Mouse (Mus musculus) stomach, embryonic 15.5 days (tissue): ENCODE results near the gene Tex44. TPM values are rescaled to one million over a fixed set of nuclear protein-coding genes. Genes with fewer than 3 reads are reported as not detected.
A peak's percentile ranks its signal among the peaks of the same experiment; 100 is the strongest.

Experiments
- ATAC-seq: fragments of 200-750 bp; cut with Nextera tagmentation; 2 replicates; pipeline ENCODE4 v1.8.0; 2017; ENCODE audit warnings: low read depth, moderate number of reproducible peaks, moderate TSS enrichment; ENCODE audit not compliant: insufficient read depth, low FRiP score
- H3K27ac ChIP-seq: fragments of 300-500 bp; sonication (generic); 2 replicates; pipeline ENCODE4 v1.5.1; 2015; ENCODE audit warnings: mild to moderate bottlenecking, inconsistent platforms
- H3K27me3 ChIP-seq: fragments of 300-500 bp; sonication (generic); replicated peaks from 2 replicates; pipeline ENCODE4 v1.6.1; 2015; ENCODE audit warnings: inconsistent platforms
- H3K36me3 ChIP-seq: fragments of 300-500 bp; sonication (generic); 2 replicates; pipeline ENCODE4 v1.6.1; 2015; ENCODE audit warnings: inconsistent platforms
- H3K4me1 ChIP-seq: fragments of 300-500 bp; sonication (generic); 2 replicates; pipeline ENCODE4 v1.6.1; 2015; ENCODE audit warnings: inconsistent platforms
- H3K4me2 ChIP-seq: fragments of 300-500 bp; sonication (generic); 2 replicates; pipeline ENCODE4 v1.6.1; 2015; ENCODE audit warnings: mild to moderate bottlenecking, inconsistent platforms
- H3K4me3 ChIP-seq: fragments of 300-500 bp; sonication (generic); replicated peaks from 2 replicates; pipeline ENCODE4 v1.5.1; 2015; ENCODE audit warnings: inconsistent platforms
- H3K9ac ChIP-seq: fragments of 300-500 bp; sonication (generic); 2 replicates; pipeline ENCODE4 v1.6.1; 2015; ENCODE audit warnings: inconsistent platforms
- H3K9me3 ChIP-seq: fragments of 300-500 bp; sonication (generic); 2 replicates; pipeline ENCODE4 v1.6.1; 2016; ENCODE audit warnings: inconsistent platforms
- WGBS: fragments of 180-500 bp; shearing (Covaris S2); methylation state at CpG from one replicate; pipeline ENCODE4 v1.1.7; 2015; 5-methylcytosine and 5-hydroxymethylcytosine counted together
- polyA plus RNA-seq: library from polyadenylated mRNA; unstranded; fragments of >200 nt; fragmentation: Nextera tagmentation; extraction: Ambion mirVana; gene quantifications from 2 replicates; pipeline ENCODE4 v1.2.1, GENCODE M21; 2015

The Tex44 gene
- polyA plus RNA-seq, 1 experiment from 2014 or later, result not detected

DNA sequence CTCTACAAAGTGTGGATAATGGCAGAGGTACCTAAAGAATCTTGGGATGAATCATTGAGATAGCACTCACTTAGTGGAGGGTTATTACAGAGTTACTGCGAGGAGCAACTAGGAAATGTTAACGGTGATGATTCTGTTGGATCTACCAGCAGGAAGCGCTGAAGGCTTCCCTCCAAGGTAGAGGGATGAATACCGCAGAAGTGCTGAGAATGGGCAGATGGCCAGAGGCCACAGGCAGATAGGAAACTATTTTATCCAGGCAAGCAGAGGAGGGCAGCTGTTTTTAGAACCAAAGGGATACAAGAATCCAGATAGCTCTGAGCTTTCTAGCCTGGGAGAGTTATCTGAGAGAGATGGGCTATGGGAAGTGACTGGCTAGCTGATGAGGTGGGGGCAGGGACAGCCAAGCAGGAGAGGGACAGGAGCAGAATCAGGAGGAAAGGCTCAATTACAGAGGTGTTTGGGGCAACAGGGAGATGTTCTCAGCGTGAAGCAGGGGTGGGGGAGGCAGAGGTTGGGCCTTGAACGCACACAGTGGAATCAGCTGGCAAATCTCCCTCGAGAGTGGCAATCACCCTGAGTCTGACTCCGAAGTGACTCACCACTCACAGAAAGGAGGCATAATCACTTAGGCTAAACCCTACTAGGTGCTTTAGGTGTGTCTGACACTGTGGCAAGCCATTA is 13.5 kb downstream of the Tex44 start:
- no peak overlapping the region for H3K4me2 ChIP-seq
- 34% methylated on average over 8 of the region's 8 CpGs for WGBS
- H3K4me3 ChIP-seq, result no peak overlapping the region
- H3K9ac ChIP-seq, result no peak overlapping the region
- no peak for ATAC-seq
- peaks cover 59% of the 10 kb centered on the region for H3K4me1 ChIP-seq
- H3K9me3 ChIP-seq, result no peaks in the 10 kb centered on the region
- H3K27ac ChIP-seq, result peak overlapping the region; percentile 98; the same call in 1 of the 2 replicates
- no peaks in the 10 kb centered on the region for H3K36me3 ChIP-seq
- H3K27me3 ChIP-seq, result no peaks in the 10 kb centered on the region

DNA sequence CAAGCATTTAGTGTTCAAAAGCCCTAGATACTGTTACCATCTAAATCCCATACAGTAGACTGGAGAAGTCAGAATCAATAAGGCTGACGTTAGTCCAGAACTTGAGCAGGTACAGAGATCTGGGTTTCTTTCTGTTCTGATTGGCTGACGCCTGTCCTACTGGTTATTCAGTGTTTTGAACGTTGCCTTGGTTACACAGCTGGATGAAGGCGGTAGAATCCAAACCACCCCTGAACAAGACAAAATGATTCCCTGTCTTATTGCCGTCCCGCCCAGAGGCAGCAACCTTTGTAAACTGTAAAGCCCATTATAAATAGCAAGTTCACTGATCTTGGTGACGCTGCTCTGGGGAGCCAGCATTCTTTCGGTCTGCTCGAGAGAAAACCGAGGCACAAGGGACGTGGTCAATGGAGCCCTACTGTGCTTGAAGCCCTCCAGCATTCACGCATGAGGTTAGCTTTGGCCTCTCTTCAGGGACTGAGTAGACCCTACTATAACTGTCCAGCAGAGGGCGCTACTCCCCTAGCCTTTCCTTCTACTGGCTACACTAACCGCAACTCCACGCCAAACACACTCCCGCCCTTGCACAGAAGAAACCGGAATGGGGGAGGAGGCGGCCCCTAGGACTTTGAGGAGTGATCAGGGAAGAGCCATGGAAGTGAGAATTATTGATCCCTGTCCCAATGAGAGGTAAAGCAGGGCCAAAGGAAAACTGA is 14.2 kb downstream of the Tex44 start:
- Histone ChIP-seq H3K9me3 (no peaks in the 10 kb centered on the region), H3K4me3 (peak overlapping the region; percentile 44), H3K4me1 (peaks cover 52% of the 10 kb centered on the region), H3K4me2 (peak overlapping the region; percentile 86), H3K27ac (peak overlapping the region; percentile 98), H3K27me3 (no peaks in the 10 kb centered on the region), H3K9ac (no peak overlapping the region), H3K36me3 (no peaks in the 10 kb centered on the region)
- 5% methylated on average over 18 of the region's 18 CpGs for WGBS
- peak; percentile 72 for ATAC-seq

DNA sequence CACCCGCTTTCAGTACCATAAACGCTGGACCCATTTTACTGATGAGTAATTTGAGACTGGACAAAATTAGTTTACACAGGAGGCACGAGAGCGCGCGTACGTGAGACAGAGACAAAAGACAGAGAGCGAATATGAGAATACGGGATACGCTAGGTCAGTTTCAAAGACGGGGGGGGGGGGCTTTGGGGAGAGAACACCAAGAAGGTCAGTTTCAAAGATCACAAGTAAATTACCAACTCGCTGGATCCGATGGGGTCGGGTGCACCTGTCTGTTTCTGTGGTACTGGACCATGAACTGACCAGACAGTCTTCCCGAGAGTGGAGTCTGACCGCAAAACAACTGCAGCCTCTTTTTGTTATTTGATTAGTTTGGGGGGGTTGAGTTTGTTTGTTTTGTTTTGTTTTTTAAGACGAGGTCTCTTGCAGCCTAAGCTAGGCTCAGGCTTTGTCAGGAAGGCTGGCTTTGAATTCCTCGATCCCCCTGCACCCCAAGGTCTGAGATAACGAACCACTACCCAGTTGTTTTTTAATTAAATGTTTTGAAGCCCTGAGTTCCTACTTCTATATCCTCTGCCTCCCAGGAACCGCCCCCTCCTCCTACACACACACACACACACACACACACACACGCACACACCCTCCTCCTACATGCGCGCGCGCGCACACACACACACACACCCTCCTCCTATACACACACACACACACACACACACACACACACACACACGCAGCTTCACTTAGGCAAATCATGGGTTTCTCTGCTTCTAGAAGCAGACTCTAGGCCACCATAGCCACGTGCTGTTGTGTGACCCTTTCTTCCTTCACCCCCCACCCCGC is 15.0 kb downstream of the Tex44 start:
- H3K27me3 ChIP-seq, result no peaks in the 10 kb centered on the region
- no peaks in the 10 kb centered on the region for H3K9me3 ChIP-seq
- peak overlapping the region; percentile 86 for H3K4me2 ChIP-seq
- ATAC-seq, result peak; percentile 44
- peaks cover 44% of the 10 kb centered on the region for H3K4me1 ChIP-seq
- no peak overlapping the region for H3K9ac ChIP-seq
- H3K4me3 ChIP-seq, result peak overlapping the region; percentile 44
- WGBS, result under 1% methylated on average over 24 of the region's 29 CpGs
- H3K27ac ChIP-seq, result peak overlapping the region; percentile 98
- H3K36me3 ChIP-seq, result no peaks in the 10 kb centered on the region

DNA sequence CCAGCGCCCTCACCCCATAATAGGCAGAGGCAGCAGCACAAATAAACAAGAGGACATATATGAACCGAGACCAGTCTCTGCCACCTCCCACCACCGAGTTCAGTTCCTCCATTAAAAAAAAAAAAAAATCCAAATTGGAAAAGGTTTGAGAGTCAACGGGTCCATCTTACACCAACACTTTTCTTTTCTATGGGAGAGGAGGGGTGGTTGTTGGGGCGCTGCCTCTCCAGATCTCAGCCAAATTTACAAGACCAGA is 15.5 kb downstream of the Tex44 start:
- H3K4me3 ChIP-seq, result peak overlapping the region; percentile 44
- H3K4me1 ChIP-seq, result peaks cover 39% of the 10 kb centered on the region
- H3K27ac ChIP-seq, result peak overlapping the region; percentile 98
- no peak for ATAC-seq
- H3K27me3 ChIP-seq, result no peaks in the 10 kb centered on the region
- no peaks in the 10 kb centered on the region for H3K36me3 ChIP-seq
- no peaks in the 10 kb centered on the region for H3K9me3 ChIP-seq
- H3K4me2 ChIP-seq, result peak overlapping the region; percentile 86
- peak overlapping the region; percentile 65; the same call in 1 of the 2 replicates for H3K9ac ChIP-seq
- WGBS, result 2% methylated on average over 5 of the region's 5 CpGs

DNA sequence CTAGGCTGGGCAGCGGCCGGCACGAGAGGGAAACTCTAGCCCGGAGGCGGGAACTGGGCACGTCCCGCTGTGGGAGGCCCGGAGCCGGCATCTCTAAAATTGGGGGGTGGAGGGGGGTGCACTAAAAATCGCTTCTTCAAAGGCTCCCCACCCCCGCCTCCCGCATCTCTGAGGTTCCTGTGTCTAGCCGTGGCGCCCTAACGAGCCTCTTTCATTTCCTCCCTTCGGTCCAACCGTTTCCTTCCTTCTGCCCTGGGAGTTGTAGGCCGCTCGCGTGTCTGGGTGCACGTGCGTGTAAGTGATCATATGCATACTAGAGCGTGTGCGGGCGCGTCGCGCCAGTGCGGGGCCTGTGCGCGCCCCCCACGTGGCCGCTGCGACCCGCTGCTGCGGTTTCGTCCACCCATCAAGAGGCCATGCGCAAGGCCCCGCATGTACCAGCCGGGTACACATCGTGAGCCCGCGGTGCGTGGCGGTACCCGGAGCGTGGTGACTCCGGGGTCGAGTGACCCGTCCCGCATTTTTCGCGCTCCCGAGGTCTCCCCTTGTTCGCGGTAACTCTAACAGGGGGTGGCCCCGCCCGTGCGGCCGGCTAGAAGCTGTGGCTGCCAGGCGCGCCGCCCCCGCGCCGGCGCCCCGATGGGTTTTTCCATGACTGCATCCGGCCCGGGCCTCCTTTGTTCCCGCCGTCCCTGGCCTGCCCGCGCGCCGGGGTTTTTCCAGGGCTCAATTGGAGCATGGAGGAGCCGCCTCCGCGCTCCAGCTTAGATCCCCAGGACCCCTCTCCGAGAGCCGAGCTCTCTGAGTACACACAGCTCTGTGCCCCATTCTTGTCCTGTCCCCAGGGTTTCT is 16.1 kb downstream of the Tex44 start:
- Histone ChIP-seq H3K9ac (peak overlapping the region; percentile 65), H3K36me3 (no peaks in the 10 kb centered on the region), H3K9me3 (no peaks in the 10 kb centered on the region), H3K27ac (peak overlapping the region; percentile 98), H3K4me1 (peaks cover 37% of the 10 kb centered on the region), H3K4me2 (peak overlapping the region; percentile 86), H3K27me3 (no peaks in the 10 kb centered on the region), H3K4me3 (peak overlapping the region; percentile 44)
- ATAC-seq, result peak; percentile 61
- under 1% methylated on average over 81 of the region's 81 CpGs for WGBS

DNA sequence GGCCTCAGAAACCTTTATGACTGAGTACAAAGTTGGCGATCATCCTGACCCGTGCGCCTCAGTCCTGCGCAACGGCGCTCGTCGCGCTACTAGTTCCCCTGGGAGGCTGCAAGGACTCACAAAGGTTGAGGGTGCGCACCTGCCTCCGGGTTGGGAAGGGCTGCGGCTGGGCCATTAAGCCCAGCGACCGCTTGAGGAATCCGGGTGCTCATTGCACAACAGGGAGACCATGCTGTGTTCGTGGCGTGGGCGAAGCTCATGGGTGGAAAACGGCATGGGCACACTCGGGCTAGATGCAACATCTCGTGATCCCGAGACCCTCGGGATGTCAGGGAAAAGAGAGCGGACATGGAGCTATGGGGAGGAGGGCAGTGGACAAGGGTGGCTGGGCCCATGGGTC is 16.7 kb downstream of the Tex44 start:
- Histone ChIP-seq H3K27me3 (no peaks in the 10 kb centered on the region), H3K4me3 (peak overlapping the region; percentile 44), H3K27ac (peak overlapping the region; percentile 98), H3K4me1 (peaks cover 37% of the 10 kb centered on the region), H3K9me3 (no peaks in the 10 kb centered on the region), H3K36me3 (no peaks in the 10 kb centered on the region), H3K9ac (peak overlapping the region; percentile 65), H3K4me2 (peak overlapping the region; percentile 86)
- 5% methylated on average over 24 of the region's 24 CpGs for WGBS
- peak; percentile 2; the same call in 1 of the 2 replicates for ATAC-seq

DNA sequence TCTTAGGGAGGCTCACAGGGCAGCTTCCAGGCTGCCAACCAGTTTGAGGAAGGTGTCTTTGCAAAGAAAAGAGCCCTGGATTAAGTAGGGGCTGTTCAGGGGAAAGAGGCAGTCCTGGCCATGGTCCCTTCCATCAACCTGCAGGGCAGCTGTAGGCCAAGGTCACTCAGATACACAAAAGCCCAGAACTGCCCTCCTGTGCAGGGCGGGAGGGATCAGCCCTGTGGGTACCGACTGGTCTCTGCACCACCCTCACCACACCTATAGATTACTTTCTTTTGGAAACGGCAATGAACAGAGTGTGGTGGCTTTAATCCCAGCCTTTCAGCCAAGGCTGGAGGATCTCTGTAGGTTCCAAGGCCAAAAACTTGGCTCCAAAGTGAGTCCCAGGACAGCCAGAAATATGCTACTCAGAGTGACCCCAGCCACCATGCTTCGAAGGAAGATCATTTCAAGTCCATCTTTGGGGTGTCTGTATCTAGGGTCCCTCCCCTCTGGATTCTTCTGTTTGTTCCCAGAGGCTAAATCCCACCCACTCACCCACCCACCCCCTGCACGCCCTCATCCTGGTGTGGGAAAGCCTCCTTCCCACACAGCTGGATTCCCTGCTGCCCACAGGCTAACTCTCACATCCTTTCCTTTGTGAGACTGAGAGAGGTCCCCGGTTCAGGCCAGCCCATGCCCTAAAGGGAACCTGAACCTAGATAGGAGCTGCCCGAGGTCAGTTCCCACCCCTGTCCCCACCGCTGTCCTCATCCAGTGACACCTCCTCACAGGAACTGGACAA is 17.4 kb downstream of the Tex44 start:
- Histone ChIP-seq H3K4me3 (peak overlapping the region; percentile 44), H3K27me3 (no peaks in the 10 kb centered on the region), H3K36me3 (no peaks in the 10 kb centered on the region), H3K9me3 (no peaks in the 10 kb centered on the region), H3K4me1 (peaks cover 37% of the 10 kb centered on the region), H3K4me2 (peak overlapping the region; percentile 86), H3K27ac (peak overlapping the region; percentile 98), H3K9ac (no peak overlapping the region)
- 36% methylated on average over 8 of the region's 8 CpGs for WGBS
- ATAC-seq, result no peak

DNA sequence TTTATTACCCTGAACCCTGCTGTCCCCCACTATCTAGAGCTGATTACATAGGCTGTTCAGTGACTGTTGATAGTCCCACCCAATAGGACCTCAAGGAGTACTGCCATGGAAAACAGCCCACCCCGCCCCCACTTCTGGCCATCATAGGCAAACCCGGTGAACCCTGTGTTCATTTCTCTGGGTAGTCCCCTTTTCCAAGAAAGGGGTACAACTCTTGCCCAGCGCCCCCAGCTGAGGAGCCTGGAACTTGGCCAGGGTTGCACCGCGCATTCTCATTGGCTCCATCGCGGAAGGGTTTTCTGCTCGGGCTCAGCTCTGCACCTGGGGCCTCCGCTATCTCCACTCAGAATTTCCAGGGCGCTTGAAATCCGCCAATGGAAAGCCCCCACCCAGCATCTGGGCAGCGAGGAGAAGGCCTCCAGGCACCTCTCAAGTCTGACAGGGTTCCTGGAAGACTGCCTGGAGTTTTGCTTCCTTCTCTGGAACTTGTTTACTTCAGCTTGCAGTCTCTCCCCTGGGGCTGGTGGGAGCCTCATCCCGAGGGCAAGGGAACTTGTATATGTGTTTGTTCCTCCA is 21.6 kb downstream of the Tex44 start:
- Histone ChIP-seq H3K27ac (peak overlapping the region; percentile 95), H3K4me1 (peaks cover 29% of the 10 kb centered on the region), H3K4me3 (no peak overlapping the region), H3K9ac (no peak overlapping the region), H3K9me3 (no peaks in the 10 kb centered on the region), H3K27me3 (no peaks in the 10 kb centered on the region), H3K4me2 (peak overlapping the region; percentile 37), H3K36me3 (no peaks in the 10 kb centered on the region)
- 27% methylated on average over 13 of the region's 13 CpGs for WGBS
- ATAC-seq, result peak; percentile 54

DNA sequence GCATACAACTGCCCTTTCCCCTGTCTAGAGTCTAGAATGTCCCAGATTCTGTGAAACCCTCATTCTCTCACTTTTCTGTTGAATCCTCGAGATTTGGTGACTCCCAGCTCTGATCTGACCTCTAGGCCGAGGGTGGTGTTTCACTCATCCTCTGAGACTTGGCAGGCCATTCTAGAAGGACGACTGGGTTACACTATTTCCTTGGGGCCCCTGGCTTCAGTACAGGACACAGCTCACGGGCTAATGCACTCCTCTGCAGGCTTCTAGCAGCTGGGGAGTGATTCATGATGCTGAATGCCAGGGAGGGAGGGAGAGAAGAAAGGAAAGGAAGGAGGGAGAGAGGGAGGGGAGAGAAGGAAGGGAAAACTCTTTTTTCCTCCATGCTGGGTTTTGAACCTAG is 22.1 kb downstream of the Tex44 start:
- Histone ChIP-seq H3K9ac (no peak overlapping the region), H3K4me1 (peaks cover 28% of the 10 kb centered on the region), H3K27me3 (no peaks in the 10 kb centered on the region), H3K36me3 (no peaks in the 10 kb centered on the region), H3K27ac (peak overlapping the region; percentile 95), H3K9me3 (no peaks in the 10 kb centered on the region), H3K4me3 (no peak overlapping the region), H3K4me2 (peak overlapping the region; percentile 37; the same call in 1 of the 2 replicates)
- ATAC-seq, result no peak
- 12% methylated on average over 4 of the region's 4 CpGs for WGBS

DNA sequence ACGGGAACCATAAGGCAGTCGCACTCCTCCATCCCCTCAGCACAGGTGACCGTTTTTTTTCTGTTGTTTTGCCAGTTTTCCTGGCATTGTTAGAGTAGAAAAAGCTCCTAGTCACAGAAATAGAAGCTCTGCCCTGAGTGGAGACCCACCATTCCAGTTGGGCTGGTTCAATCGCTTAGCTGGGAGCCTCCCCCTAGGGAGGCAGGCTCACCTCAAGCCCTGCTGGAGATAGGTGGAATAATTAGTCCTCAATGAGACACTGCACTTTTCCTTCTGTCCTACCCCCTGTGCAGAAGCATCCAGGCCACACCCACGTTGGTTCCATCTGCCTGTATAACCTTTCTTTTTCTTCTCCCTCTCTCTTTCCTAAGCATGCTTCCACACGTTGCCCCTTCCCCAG is 23.8 kb downstream of the Tex44 start:
- Histone ChIP-seq H3K4me2 (no peak overlapping the region), H3K4me1 (peaks cover 18% of the 10 kb centered on the region), H3K27me3 (no peaks in the 10 kb centered on the region), H3K4me3 (no peak overlapping the region), H3K9me3 (no peaks in the 10 kb centered on the region), H3K36me3 (no peaks in the 10 kb centered on the region), H3K9ac (no peak overlapping the region), H3K27ac (peak overlapping the region; percentile 5; the same call in 1 of the 2 replicates)
- WGBS, result 47% methylated on average over 6 of the region's 6 CpGs
- peak; percentile 36 for ATAC-seq
